Mouse (Mus musculus): ENCODE data around the gene Grb10.

The Grb10 gene

GRCm38 (mm10) chr11:12038470-12038985 lies at the start of gene Grb10:
TSS of gene Grb10 (minus strand) at chr11:12038683.
- DNase-seq (ENCODE audit: low spot score in 2 of 2), result no peak

GRCm38 (mm10) chr11:12081638-12082037 lies 43.2 kb upstream of the Grb10 start:
- no peak for DNase-seq (ENCODE audit: low spot score in 2 of 2)

- DNase-seq (ENCODE audit: low spot score in 2 of 2), result no peak
Measured at GRCm38 (mm10) chr11:12079231-12079630, 40.7 kb upstream of the Grb10 start.

GRCm38 (mm10) chr11:12075449-12075848 lies 37.0 kb upstream of the Grb10 start:
- DNase-seq (ENCODE audit: low spot score in 2 of 2), result no peak

- no peak for DNase-seq (ENCODE audit: low spot score in 2 of 2)
Measured at GRCm38 (mm10) chr11:12073394-12074226, 35.1 kb upstream of the Grb10 start.

- no peak for DNase-seq (ENCODE audit: low spot score in 2 of 2)
Measured at GRCm38 (mm10) chr11:12072322-12072721, 33.8 kb upstream of the Grb10 start.

GRCm38 (mm10) chr11:12059005-12059404 lies 20.5 kb upstream of the Grb10 start:
- DNase-seq (ENCODE audit: low spot score in 2 of 2), result no peak

GRCm38 (mm10) chr11:12048547-12049327 lies 10.3 kb upstream of the Grb10 start:
- peak; percentile 27 to 51 for DNase-seq (ENCODE audit: low spot score in 2 of 2)

GRCm38 (mm10) chr11:12048135-12048534 lies 9.7 kb upstream of the Grb10 start:
- no peak for DNase-seq (ENCODE audit: low spot score in 2 of 2)

- DNase-seq (ENCODE audit: low spot score in 2 of 2), result no peak
Measured at GRCm38 (mm10) chr11:12044245-12044644, 5.8 kb upstream of the Grb10 start.

GRCm38 (mm10) chr11:12041787-12042186 lies 3.3 kb upstream of the Grb10 start:
- no peak for DNase-seq (ENCODE audit: low spot score in 2 of 2)

GRCm38 (mm10) chr11:12041379-12041778 lies 2.9 kb upstream of the Grb10 start:
- DNase-seq (ENCODE audit: low spot score in 2 of 2), result no peak

GRCm38 (mm10) chr11:12040391-12040790 lies 1.9 kb upstream of the Grb10 start:
- DNase-seq (ENCODE audit: low spot score in 2 of 2), result no peak

GRCm38 (mm10) chr11:12039748-12040147 lies 1.3 kb upstream of the Grb10 start:
- no peak for DNase-seq (ENCODE audit: low spot score in 2 of 2)

GRCm38 (mm10) chr11:12039098-12039497 lies 615 bp upstream of the Grb10 start:
- DNase-seq (ENCODE audit: low spot score in 2 of 2), result no peak

- no peak for DNase-seq (ENCODE audit: low spot score in 2 of 2)
Measured at GRCm38 (mm10) chr11:12037689-12038469, 604 bp downstream of the Grb10 start.

- no peak for DNase-seq (ENCODE audit: low spot score in 2 of 2)
Measured at GRCm38 (mm10) chr11:12037075-12037686, 1.3 kb downstream of the Grb10 start.

- no peak for DNase-seq (ENCODE audit: low spot score in 2 of 2)
Measured at GRCm38 (mm10) chr11:12035916-12036910, 2.3 kb downstream of the Grb10 start.

GRCm38 (mm10) chr11:12035324-12035723 lies 3.2 kb downstream of the Grb10 start:
- DNase-seq (ENCODE audit: low spot score in 2 of 2), result no peak

GRCm38 (mm10) chr11:12034781-12035180 lies 3.7 kb downstream of the Grb10 start:
- no peak for DNase-seq (ENCODE audit: low spot score in 2 of 2)
